Mouse (Mus musculus) liver, embryonic 12.5 days (tissue): ENCODE results near the gene Stat1. TPM values are rescaled to one million over a fixed set of nuclear protein-coding genes. Genes with fewer than 3 reads are reported as not detected.

Source experiments
- ATAC-seq: fragments of 200-750 bp; cut with Nextera tagmentation; 2 replicates; pipeline ENCODE4 v1.8.0; 2017; ENCODE audit warnings: moderate number of reproducible peaks, mild to moderate bottlenecking, moderate library complexity
- H3K27ac ChIP-seq: fragments of 300-500 bp; sonication (generic); 2 replicates; pipeline ENCODE4 v1.5.1; 2016; ENCODE audit warnings: mild to moderate bottlenecking
- H3K27me3 ChIP-seq: fragments of 300-500 bp; sonication (generic); replicated peaks from 2 replicates; pipeline ENCODE4 v1.6.1; 2016; ENCODE audit warnings: mild to moderate bottlenecking, moderate library complexity
- H3K36me3 ChIP-seq: fragments of 300-500 bp; sonication (generic); 2 replicates; pipeline ENCODE4 v1.6.1; 2016; ENCODE audit warnings: mild to moderate bottlenecking, moderate library complexity
- H3K4me1 ChIP-seq: fragments of 300-500 bp; sonication (generic); 2 replicates; pipeline ENCODE4 v1.6.1; 2016
- H3K4me2 ChIP-seq: fragments of 300-500 bp; sonication (generic); 2 replicates; pipeline ENCODE4 v1.6.1; 2016; ENCODE audit warnings: mild to moderate bottlenecking, moderate library complexity
- H3K4me3 ChIP-seq: fragments of 300-500 bp; sonication (generic); 2 replicates; pipeline ENCODE4 v1.5.1; 2016; ENCODE audit warnings: mild to moderate bottlenecking, moderate library complexity
- H3K9ac ChIP-seq: fragments of 300-500 bp; sonication (generic); 2 replicates; pipeline ENCODE4 v1.6.1; 2016; ENCODE audit warnings: mild to moderate bottlenecking, moderate library complexity
- H3K9me3 ChIP-seq: fragments of 300-500 bp; sonication (generic); replicated peaks from 2 replicates; pipeline ENCODE4 v1.6.1; 2016; ENCODE audit warnings: mild to moderate bottlenecking, moderate library complexity
- WGBS: fragments of 180-500 bp; shearing (Covaris S2); methylation state at CpG from one replicate; pipeline ENCODE4 v1.1.7; 2016; ENCODE audit not compliant: insufficient replicate concordance; 5-methylcytosine and 5-hydroxymethylcytosine counted together
- polyA plus RNA-seq: library from polyadenylated mRNA; unstranded; fragments of >200 nt; fragmentation: Nextera tagmentation; extraction: Ambion mirVana; gene quantifications from 2 replicates; pipeline ENCODE4 v1.2.1, GENCODE M21; 2016

Gene Stat1
- polyA plus RNA-seq, 1 experiment from 2014 or later: 15.2 TPM

DNA sequence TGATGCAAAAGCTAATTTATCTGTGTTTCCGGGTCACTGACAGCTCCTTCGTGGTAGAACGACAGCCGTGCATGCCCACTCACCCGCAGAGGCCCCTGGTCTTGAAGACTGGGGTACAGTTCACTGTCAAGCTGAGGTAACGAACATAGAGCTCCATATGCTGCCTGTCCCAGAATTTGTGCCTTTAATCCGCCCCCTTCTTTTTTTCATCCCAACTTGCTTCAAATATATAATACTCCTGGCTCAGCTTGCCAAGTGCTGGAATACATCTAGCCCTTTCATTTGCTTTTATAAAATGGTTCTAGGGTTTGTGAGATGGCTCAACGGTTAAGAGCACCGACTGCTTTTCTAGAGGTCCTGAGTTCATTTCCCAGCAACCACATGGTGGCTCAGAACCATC, 21.3 kb downstream of the Stat1 start:
- Histone ChIP-seq H3K27me3 (no peaks in the 10 kb centered on the region), H3K36me3 (peaks cover 69% of the 10 kb centered on the region), H3K9me3 (no peaks in the 10 kb centered on the region), H3K4me2 (no peak overlapping the region), H3K9ac (no peak overlapping the region), H3K4me1 (no peaks in the 10 kb centered on the region; the same call in 1 of the 2 replicates), H3K4me3 (no peak overlapping the region), H3K27ac (no peak overlapping the region)
- no peak for ATAC-seq
- WGBS: 78% methylated on average over 9 of the region's 9 CpGs

GRCm38 (mm10) chr1:52141482-52141881, 22.2 kb downstream of the Stat1 start:
- Histone ChIP-seq H3K9ac (no peak overlapping the region), H3K4me3 (no peak overlapping the region), H3K27me3 (no peaks in the 10 kb centered on the region), H3K36me3 (peaks cover 63% of the 10 kb centered on the region), H3K27ac (no peak overlapping the region), H3K4me2 (no peak overlapping the region), H3K9me3 (no peaks in the 10 kb centered on the region), H3K4me1 (no peaks in the 10 kb centered on the region; the same call in 1 of the 2 replicates)
- WGBS: 42% methylated on average over 3 of the region's 3 CpGs
- ATAC-seq: no peak

GRCm38 (mm10) chr1:52142117-52142516, 22.9 kb downstream of the Stat1 start:
- H3K27me3 ChIP-seq: no peaks in the 10 kb centered on the region
- H3K27ac ChIP-seq: no peak overlapping the region
- H3K9me3 ChIP-seq: no peaks in the 10 kb centered on the region

DNA sequence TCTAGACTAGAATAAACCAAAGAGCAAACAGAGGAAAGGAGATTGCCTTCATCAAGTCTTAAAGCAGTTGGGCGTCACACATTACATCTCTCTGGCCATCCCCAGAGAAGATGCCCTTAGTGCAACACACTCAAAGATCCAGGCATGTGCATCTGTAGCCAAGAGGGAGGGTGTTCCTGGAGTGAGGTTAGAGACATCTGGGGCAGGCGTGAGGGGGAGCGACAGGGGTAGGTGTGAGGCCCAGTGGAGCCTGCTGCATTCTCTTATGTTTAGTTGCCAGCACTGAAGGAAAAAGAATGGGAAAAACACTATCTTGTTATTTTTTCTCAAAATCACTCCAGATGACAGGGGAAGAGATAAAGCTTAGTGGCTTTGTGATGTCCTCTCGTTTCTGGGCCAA, 24.0 kb downstream of the Stat1 start:
- WGBS: 71% methylated on average over 4 of the region's 4 CpGs
- H3K4me2 ChIP-seq: no peak overlapping the region
- H3K27ac ChIP-seq: no peak overlapping the region
- no peak overlapping the region for H3K4me3 ChIP-seq
- no peaks in the 10 kb centered on the region for H3K9me3 ChIP-seq
- no peaks in the 10 kb centered on the region; the same call in 1 of the 2 replicates for H3K4me1 ChIP-seq
- peaks cover 53% of the 10 kb centered on the region for H3K36me3 ChIP-seq
- no peak overlapping the region for H3K9ac ChIP-seq
- ATAC-seq: no peak
- no peaks in the 10 kb centered on the region for H3K27me3 ChIP-seq

More at GRCm38 (mm10) chr1:52142117-52142516, 22.9 kb downstream of the Stat1 start:
- Histone ChIP-seq H3K36me3 (peaks cover 57% of the 10 kb centered on the region), H3K4me3 (no peak overlapping the region), H3K9ac (no peak overlapping the region), H3K4me1 (no peaks in the 10 kb centered on the region; the same call in 1 of the 2 replicates), H3K4me2 (no peak overlapping the region)
- no peak for ATAC-seq
- 63% methylated on average over 4 of the region's 4 CpGs for WGBS

GRCm38 (mm10) chr1:52143596-52144156, 24.4 kb downstream of the Stat1 start:
- H3K27me3 ChIP-seq: no peaks in the 10 kb centered on the region
- H3K9me3 ChIP-seq: no peaks in the 10 kb centered on the region
- no peak overlapping the region for H3K4me2 ChIP-seq
- ATAC-seq: no peak
- H3K9ac ChIP-seq: no peak overlapping the region
- H3K27ac ChIP-seq: no peak overlapping the region
- H3K4me1 ChIP-seq: no peaks in the 10 kb centered on the region; the same call in 1 of the 2 replicates
- peaks cover 48% of the 10 kb centered on the region for H3K36me3 ChIP-seq
- WGBS: 79% methylated on average over 7 of the region's 7 CpGs
- H3K4me3 ChIP-seq: no peak overlapping the region

DNA sequence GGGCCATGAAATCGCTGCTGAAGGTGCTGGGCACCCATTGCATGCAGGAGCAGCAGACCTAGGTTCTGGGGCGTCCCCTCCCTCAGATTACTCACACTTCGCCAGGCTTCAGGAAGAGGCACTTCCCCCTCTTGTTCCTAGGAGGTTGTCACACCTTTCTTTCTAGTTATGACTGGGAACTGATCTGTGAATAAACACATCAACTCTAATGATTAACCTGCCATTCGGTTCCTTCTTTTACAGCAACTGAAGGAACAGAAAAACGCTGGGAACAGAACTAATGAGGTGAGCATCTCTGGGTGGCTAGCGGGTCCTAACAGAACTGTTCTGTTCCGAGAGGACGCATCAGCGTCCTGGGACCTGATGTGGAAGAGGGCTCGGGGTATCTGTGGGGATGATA, 25.7 kb downstream of the Stat1 start:
- Histone ChIP-seq H3K4me1 (peaks cover 7% of the 10 kb centered on the region), H3K27ac (no peak overlapping the region), H3K9me3 (no peaks in the 10 kb centered on the region), H3K36me3 (peaks cover 36% of the 10 kb centered on the region), H3K27me3 (no peaks in the 10 kb centered on the region), H3K4me2 (no peak overlapping the region), H3K4me3 (no peak overlapping the region), H3K9ac (no peak overlapping the region)
- ATAC-seq: no peak
- WGBS: 86% methylated on average over 10 of the region's 10 CpGs

- ATAC-seq: no peak
- H3K4me3 ChIP-seq: no peak overlapping the region
- H3K9me3 ChIP-seq: no peaks in the 10 kb centered on the region
- peaks cover 35% of the 10 kb centered on the region for H3K36me3 ChIP-seq
- peaks cover 21% of the 10 kb centered on the region for H3K4me1 ChIP-seq
- H3K27ac ChIP-seq: no peak overlapping the region
- H3K9ac ChIP-seq: no peak overlapping the region
- H3K27me3 ChIP-seq: no peaks in the 10 kb centered on the region
- H3K4me2 ChIP-seq: no peak overlapping the region
- 58% methylated on average over 12 of the region's 12 CpGs for WGBS
Observed at GRCm38 (mm10) chr1:52146214-52146970, 27.2 kb downstream of the Stat1 start.

DNA sequence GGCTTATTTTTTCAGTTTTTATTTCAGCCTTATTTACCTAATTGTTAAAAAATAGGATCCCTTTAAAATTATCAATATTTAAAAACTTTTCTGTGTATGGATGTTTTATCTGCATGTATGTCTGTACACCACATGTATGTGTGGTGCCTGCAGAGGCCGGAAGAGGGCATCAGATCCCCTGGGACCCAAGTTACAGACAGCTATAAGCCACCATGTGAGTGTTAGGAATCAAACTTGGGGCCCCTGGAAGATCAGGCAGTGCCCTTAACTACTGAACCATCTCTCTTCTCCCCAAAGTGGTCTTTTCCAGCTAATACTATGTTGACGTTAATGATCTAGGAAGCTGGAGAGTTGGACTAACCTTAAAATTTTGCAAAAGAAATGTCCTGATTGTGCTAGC, 28.2 kb downstream of the Stat1 start:
- peaks cover 39% of the 10 kb centered on the region for H3K36me3 ChIP-seq
- 67% methylated on average over 2 of the region's 2 CpGs for WGBS
- peaks cover 21% of the 10 kb centered on the region for H3K4me1 ChIP-seq
- ATAC-seq: no peak
- no peak overlapping the region for H3K4me2 ChIP-seq
- no peak overlapping the region for H3K9ac ChIP-seq
- no peaks in the 10 kb centered on the region for H3K9me3 ChIP-seq
- H3K27ac ChIP-seq: no peak overlapping the region
- no peak overlapping the region for H3K4me3 ChIP-seq
- H3K27me3 ChIP-seq: no peaks in the 10 kb centered on the region

DNA sequence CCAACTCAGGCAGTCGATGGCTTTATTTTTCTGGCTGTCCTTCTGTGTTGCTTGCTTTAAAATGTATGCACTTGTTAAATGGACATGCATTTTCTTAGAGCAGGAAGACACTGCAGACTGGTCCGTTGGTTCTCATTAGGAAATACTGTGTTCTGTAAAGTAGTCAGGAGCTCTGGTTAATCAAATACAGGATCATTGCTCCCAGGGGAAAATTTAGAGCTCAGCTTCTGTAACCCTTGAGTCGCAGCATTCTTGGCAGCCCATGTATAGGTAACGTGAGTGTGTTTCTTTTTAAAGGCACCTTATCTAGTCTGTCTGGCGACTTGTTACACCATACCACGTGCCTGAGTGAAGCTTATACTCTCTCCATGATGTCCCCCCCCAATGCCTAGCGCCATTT, 28.9 kb downstream of the Stat1 start:
- H3K4me2 ChIP-seq: no peak overlapping the region
- H3K4me3 ChIP-seq: no peak overlapping the region
- no peak overlapping the region for H3K27ac ChIP-seq
- H3K4me1 ChIP-seq: peaks cover 21% of the 10 kb centered on the region
- H3K9me3 ChIP-seq: no peaks in the 10 kb centered on the region
- peaks cover 41% of the 10 kb centered on the region for H3K36me3 ChIP-seq
- H3K9ac ChIP-seq: no peak overlapping the region
- H3K27me3 ChIP-seq: no peaks in the 10 kb centered on the region
- 66% methylated on average over 7 of the region's 7 CpGs for WGBS
- no peak for ATAC-seq

DNA sequence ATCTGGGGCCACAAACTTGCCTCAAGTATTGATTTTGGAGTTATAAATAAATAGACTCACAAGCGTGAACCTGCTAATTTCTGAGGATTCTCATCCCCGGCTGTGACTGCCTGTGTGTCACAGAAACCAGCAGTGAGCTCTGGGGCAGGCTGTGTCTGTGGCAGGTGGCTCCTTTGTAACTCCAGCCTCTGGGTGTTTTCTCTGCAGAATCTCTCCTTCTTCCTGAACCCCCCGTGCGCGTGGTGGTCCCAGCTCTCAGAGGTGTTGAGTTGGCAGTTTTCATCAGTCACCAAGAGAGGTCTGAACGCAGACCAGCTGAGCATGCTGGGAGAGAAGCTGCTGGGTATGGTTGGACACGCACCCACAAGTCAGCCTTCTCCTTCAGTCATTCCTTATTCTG, 29.5 kb downstream of the Stat1 start:
- Histone ChIP-seq H3K9me3 (no peaks in the 10 kb centered on the region), H3K4me2 (no peak overlapping the region), H3K27ac (no peak overlapping the region), H3K4me1 (peaks cover 21% of the 10 kb centered on the region), H3K4me3 (no peak overlapping the region), H3K36me3 (peaks cover 41% of the 10 kb centered on the region), H3K9ac (no peak overlapping the region), H3K27me3 (no peaks in the 10 kb centered on the region)
- WGBS: 79% methylated on average over 7 of the region's 7 CpGs
- ATAC-seq: no peak

DNA sequence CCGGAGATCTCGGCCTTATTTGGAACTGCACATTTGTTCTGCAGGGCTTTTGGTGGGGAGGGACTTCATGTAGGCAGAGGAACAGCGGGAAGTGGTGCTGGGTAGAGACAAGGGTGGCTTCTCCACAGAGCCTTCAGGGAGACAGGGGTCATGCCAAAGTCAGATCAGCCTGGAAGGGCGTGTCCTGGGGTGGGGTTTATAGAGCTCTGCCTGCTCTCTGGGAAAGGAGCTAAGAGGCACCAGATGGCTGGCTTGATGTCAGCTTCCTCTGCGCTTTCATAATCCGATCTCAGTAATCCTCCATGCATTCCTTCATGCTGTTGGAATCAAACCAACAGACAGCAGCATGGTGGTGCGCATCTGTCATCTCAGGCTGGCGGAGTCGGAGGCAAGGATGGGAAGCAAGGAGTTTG, 30.7 kb downstream of the Stat1 start:
- H3K4me1 ChIP-seq: peaks cover 21% of the 10 kb centered on the region
- H3K9me3 ChIP-seq: no peaks in the 10 kb centered on the region
- peak overlapping the region; percentile 52 for H3K4me2 ChIP-seq
- H3K36me3 ChIP-seq: peaks cover 40% of the 10 kb centered on the region
- H3K27me3 ChIP-seq: no peaks in the 10 kb centered on the region
- WGBS: 31% methylated on average over 9 of the region's 9 CpGs
- no peak overlapping the region for H3K4me3 ChIP-seq
- H3K9ac ChIP-seq: peak overlapping the region; percentile 22; the same call in 1 of the 2 replicates
- ATAC-seq: peak; percentile 85
- H3K27ac ChIP-seq: peak overlapping the region; percentile 48; the same call in 1 of the 2 replicates

GRCm38 (mm10) chr1:52150676-52151075, 31.4 kb downstream of the Stat1 start:
- no peaks in the 10 kb centered on the region for H3K9me3 ChIP-seq
- ATAC-seq: peak; percentile 74
- 7% methylated on average over 11 of the region's 11 CpGs for WGBS
- H3K4me1 ChIP-seq: peaks cover 21% of the 10 kb centered on the region
- H3K27ac ChIP-seq: peak overlapping the region; percentile 32; the same call in 1 of the 2 replicates
- peak overlapping the region; percentile 52 for H3K4me2 ChIP-seq
- no peak overlapping the region for H3K4me3 ChIP-seq
- H3K27me3 ChIP-seq: no peaks in the 10 kb centered on the region
- peaks cover 45% of the 10 kb centered on the region for H3K36me3 ChIP-seq
- no peak overlapping the region for H3K9ac ChIP-seq
